Mouse (Mus musculus): ENCODE data around the gene Rps6kb1. TPM values are rescaled to one million over a fixed set of nuclear protein-coding genes. Genes with fewer than 3 reads are reported as not detected.

Gene Rps6kb1
- total and polyA plus RNA-seq, 2 experiments from 2014 or later, result 51.8 to 69.2 TPM

DNA sequence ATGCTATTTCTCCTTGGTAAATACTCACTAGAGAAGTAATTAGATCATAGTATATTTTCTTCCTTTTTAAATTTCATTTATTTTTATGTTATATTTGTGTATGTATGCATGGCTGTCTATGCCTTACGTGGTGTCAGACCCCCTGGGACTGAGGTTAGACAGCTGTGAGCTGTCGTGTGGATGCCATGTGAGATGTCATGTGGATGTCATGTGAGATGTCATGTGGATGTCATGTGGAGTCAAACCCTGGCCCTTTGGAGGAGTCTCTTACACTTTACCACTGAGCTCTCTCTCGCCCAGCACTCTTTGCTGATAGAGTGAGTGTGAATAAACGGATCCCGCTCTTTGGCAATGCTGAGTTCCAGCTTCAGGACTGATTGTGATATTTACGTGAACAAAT lies 8.9 kb upstream of the Rps6kb1 start:
- ATAC-seq, result no peak
- WGBS, result 92% methylated on average over 6 of the region's 6 CpGs
- H3K9me3 ChIP-seq (ENCODE audit: low read length), result no peaks in the 10 kb centered on the region

DNA sequence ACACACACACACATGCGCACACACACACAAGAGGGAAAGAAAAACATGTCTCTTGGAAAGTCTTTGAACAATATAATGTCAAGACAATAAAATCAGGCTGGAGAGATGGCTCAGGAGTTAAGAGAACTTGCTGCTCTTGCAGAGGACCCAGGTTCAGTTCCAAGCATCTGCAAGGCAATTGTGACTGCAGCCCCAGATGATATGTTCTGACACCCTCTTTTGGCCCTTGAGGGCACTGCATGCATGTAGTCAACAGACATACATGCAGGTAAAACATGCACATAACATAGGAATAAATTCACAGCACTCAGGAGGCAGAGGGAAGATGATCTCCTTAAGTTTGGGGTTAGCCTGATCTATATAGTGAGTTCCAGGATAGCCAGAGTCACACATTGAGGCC lies 2.8 kb upstream of the Rps6kb1 start:
- Histone ChIP-seq H3K36me3 (ENCODE audit: insufficient read depth) (no peaks in the 10 kb centered on the region), H3K27ac (ENCODE audit: low read depth, low read length) (no peak overlapping the region), H3K9me3 (ENCODE audit: low read length) (no peaks in the 10 kb centered on the region), H3K4me2 (ENCODE audit: low read depth) (no peak overlapping the region), H3K27me3 (ENCODE audit: insufficient read depth, low read length) (no peaks in the 10 kb centered on the region), H3K4me1 (ENCODE audit: insufficient read depth) (0 out of 2 replicates have a peak, but pooled peaks cover 13% of the 10 kb centered on the region), H3K9ac (no peak overlapping the region), H3K4me3 (ENCODE audit: low read depth, low read length) (no peak overlapping the region)
- 93% methylated on average over 1 of the region's 1 CpGs for WGBS
- ATAC-seq, result no peak
- no peak for TF ChIP-seq CTCF (IDR thresholded peaks at IDR 0.05; ENCODE audit: low read depth)
- no peak for DNase-seq

More for the DNA sequence above, 8.9 kb upstream of the Rps6kb1 start:
- no peaks in the 10 kb centered on the region for H3K27me3 ChIP-seq (ENCODE audit: insufficient read depth, low read length)
- no peak overlapping the region for H3K4me3 ChIP-seq (ENCODE audit: low read depth, low read length)
- no peak for DNase-seq
- H3K36me3 ChIP-seq (ENCODE audit: insufficient read depth), result peaks cover 7% of the 10 kb centered on the region
- no peak overlapping the region for H3K9ac ChIP-seq
- H3K4me1 ChIP-seq (ENCODE audit: insufficient read depth), result no peaks in the 10 kb centered on the region
- no peak overlapping the region for H3K27ac ChIP-seq (ENCODE audit: low read depth, low read length)
- no peak for TF ChIP-seq CTCF (IDR thresholded peaks at IDR 0.05; ENCODE audit: low read depth)
- no peak overlapping the region for H3K4me2 ChIP-seq (ENCODE audit: low read depth)

DNA sequence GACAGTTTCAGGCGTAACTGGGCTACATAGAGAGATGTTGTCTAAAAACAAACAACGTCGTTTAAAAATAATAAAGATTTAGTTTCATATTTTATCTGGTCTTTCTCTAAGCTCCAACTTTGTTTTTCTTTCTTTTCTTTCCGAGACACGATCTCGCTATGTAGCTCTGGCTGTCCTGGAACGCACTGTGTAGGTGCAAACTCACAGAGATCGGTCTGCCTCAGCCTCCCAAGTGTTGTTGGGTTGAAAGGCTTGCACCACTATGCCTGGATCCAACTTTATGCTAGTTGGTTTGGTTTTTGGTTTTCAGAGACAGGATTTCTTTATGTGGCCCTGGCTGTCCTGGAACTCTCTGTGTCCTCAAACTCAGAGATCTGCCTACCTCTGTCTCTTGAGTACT lies 951 bp upstream of the Rps6kb1 start:
- 0 out of 2 replicates have a peak, but pooled peaks cover 14% of the 10 kb centered on the region for H3K4me1 ChIP-seq (ENCODE audit: insufficient read depth)
- no peak overlapping the region for H3K27ac ChIP-seq (ENCODE audit: low read depth, low read length)
- no peak for ATAC-seq
- 81% methylated on average over 8 of the region's 8 CpGs for WGBS
- H3K9ac ChIP-seq, result peak overlapping the region; percentile 94; the same call in 1 of the 2 replicates
- peak overlapping the region; percentile 46 for H3K4me2 ChIP-seq (ENCODE audit: low read depth)
- H3K9me3 ChIP-seq (ENCODE audit: low read length), result no peaks in the 10 kb centered on the region
- no peak for DNase-seq
- no peaks in the 10 kb centered on the region for H3K36me3 ChIP-seq (ENCODE audit: insufficient read depth)
- TF ChIP-seq CTCF (IDR thresholded peaks at IDR 0.05; ENCODE audit: low read depth), result no peak
- H3K4me3 ChIP-seq (ENCODE audit: low read depth, low read length), result peak overlapping the region; percentile 85
- H3K27me3 ChIP-seq (ENCODE audit: insufficient read depth, low read length), result no peaks in the 10 kb centered on the region

DNA sequence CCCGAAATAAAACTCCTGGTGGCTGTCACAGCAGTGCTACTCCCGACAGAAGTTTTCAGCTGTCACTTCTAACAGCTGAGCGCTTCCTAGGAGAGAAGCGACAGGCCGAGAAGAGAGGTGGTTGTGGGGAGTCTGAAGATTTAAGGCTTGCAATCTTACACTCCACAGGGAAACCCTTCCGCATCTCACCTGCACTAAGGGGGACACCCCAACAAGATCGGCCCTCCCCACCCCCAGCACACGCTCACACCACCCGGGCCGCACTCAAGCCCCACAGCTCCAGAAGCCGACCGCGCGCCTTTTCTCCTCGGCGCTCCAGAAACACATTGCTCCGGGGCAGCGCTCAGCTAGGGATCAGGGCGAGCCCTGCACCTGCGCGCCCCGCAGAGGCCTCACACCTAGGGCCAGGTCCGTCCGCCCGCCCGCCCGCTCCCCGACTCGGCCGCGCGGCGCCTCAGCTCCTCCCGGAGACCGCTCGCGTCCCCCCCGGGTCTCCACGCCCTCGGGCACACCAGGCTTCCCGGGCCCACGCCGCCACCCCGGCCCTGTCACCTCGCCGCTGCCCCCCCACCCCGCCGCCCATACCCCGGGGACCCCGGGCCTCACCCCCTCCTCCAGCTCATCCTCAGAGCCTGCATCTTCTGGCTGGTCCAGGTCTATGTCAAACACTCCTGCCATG lies 506 bp downstream of the Rps6kb1 start:
- no peaks in the 10 kb centered on the region for H3K36me3 ChIP-seq (ENCODE audit: insufficient read depth)
- H3K4me1 ChIP-seq (ENCODE audit: insufficient read depth), result 0 out of 2 replicates have a peak, but pooled peaks cover 14% of the 10 kb centered on the region
- no peak for TF ChIP-seq CTCF (IDR thresholded peaks at IDR 0.05; ENCODE audit: low read depth)
- H3K27me3 ChIP-seq (ENCODE audit: insufficient read depth, low read length), result no peaks in the 10 kb centered on the region
- peak overlapping the region; percentile 85 for H3K4me3 ChIP-seq (ENCODE audit: low read depth, low read length)
- H3K9me3 ChIP-seq (ENCODE audit: low read length), result no peaks in the 10 kb centered on the region
- peak; percentile 66 for ATAC-seq
- peak overlapping the region; percentile 64 for H3K4me2 ChIP-seq (ENCODE audit: low read depth)
- DNase-seq, result peak; percentile 9
- peak overlapping the region; percentile 94 for H3K9ac ChIP-seq
- 8% methylated on average over 33 of the region's 50 CpGs for WGBS
- H3K27ac ChIP-seq (ENCODE audit: low read depth, low read length), result peak overlapping the region; percentile 90

DNA sequence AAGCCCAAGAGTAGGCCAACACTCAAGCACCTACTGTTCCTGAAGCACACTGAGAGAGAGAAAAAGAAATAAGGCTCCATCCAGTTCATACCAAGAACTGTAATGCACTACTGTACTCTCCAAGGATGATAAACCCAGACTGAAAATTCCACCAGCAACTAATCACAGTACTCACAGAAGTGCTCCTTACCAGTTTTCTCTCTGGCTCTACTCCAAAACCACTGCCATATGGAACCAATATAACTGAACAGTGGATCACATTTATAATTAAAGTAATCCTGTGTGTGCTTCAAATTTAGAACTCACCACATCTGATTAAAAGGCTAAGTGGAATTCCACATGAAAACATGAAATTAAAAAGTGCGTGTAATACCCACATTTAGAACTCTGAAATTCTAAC lies 1.8 kb downstream of the Rps6kb1 start:
- WGBS, result 85% methylated on average over 1 of the region's 1 CpGs
- Histone ChIP-seq H3K27me3 (ENCODE audit: insufficient read depth, low read length) (no peaks in the 10 kb centered on the region), H3K4me1 (ENCODE audit: insufficient read depth) (0 out of 2 replicates have a peak, but pooled peaks cover 14% of the 10 kb centered on the region), H3K4me3 (ENCODE audit: low read depth, low read length) (no peak overlapping the region), H3K36me3 (ENCODE audit: insufficient read depth) (no peaks in the 10 kb centered on the region), H3K9ac (no peak overlapping the region), H3K27ac (ENCODE audit: low read depth, low read length) (no peak overlapping the region), H3K4me2 (ENCODE audit: low read depth) (no peak overlapping the region), H3K9me3 (ENCODE audit: low read length) (no peaks in the 10 kb centered on the region)
- no peak for TF ChIP-seq CTCF (IDR thresholded peaks at IDR 0.05; ENCODE audit: low read depth)
- DNase-seq (no peak), ATAC-seq (no peak)

DNA sequence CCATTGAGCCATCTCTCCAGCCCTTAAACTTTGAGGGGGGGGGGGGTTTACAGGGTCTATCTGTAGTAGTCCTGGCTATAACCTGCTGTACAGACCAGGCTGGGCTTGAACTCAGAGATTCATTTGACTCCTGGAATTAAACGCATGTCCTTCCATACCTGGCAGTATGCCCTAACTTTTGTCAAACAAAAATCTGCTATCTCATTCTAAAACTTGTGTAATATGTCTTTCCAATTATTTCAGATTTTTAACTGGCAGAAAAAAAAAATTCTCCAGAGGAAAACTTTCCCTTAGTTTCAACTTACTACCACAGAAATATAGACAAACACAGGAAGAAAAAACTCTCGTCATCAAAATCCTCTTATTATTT lies 4.1 kb downstream of the Rps6kb1 start:
- Histone ChIP-seq H3K4me2 (ENCODE audit: low read depth) (no peak overlapping the region), H3K9ac (no peak overlapping the region), H3K4me1 (ENCODE audit: insufficient read depth) (0 out of 2 replicates have a peak, but pooled peaks cover 14% of the 10 kb centered on the region), H3K4me3 (ENCODE audit: low read depth, low read length) (no peak overlapping the region), H3K27me3 (ENCODE audit: insufficient read depth, low read length) (no peaks in the 10 kb centered on the region), H3K27ac (ENCODE audit: low read depth, low read length) (no peak overlapping the region), H3K9me3 (ENCODE audit: low read length) (no peaks in the 10 kb centered on the region), H3K36me3 (ENCODE audit: insufficient read depth) (no peaks in the 10 kb centered on the region)
- ATAC-seq (no peak), DNase-seq (no peak)
- WGBS, result 91% methylated on average over 2 of the region's 2 CpGs
- TF ChIP-seq CTCF (IDR thresholded peaks at IDR 0.05; ENCODE audit: low read depth), result no peak

DNA sequence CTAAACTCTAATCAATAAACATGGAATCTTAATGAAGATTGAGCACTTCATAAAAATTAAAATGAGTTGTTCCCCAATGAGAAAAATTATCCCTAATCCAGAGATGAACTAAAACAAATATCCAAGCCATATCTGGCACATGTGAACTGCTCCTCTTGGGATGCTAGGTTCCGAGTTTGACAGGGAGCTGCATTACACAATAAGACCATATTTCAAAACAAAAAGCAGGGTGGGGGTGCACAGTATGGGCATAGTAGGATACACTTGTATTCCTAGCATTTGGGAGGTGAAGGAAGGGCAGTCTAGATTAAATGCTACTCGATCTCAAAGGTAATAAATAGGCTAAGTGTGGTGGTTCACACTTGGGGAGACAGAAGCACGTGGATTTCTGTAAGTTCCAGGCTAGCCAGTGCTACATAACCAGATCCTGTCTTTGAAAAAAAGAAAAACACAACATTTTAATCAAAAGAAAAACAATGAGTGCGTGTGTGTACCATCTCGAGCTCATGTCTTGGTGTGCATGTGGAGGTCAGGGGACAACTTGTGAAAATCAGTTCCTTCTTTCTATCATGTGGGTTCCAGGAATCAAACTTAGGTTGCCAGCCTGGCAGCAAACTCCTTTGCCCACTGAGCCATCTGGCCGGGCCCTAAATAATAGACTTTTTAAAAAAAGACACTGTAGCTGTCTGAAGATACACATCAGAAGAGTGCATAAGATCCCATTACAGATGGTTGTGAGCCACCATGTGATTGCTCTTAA lies 4.7 kb downstream of the Rps6kb1 start:
- ATAC-seq (no peak), DNase-seq (no peak)
- H3K36me3 ChIP-seq (ENCODE audit: insufficient read depth), result no peaks in the 10 kb centered on the region
- no peak overlapping the region for H3K9ac ChIP-seq
- no peak overlapping the region for H3K27ac ChIP-seq (ENCODE audit: low read depth, low read length)
- no peaks in the 10 kb centered on the region for H3K27me3 ChIP-seq (ENCODE audit: insufficient read depth, low read length)
- H3K4me2 ChIP-seq (ENCODE audit: low read depth), result no peak overlapping the region
- no peak overlapping the region for H3K4me3 ChIP-seq (ENCODE audit: low read depth, low read length)
- WGBS, result 92% methylated on average over 6 of the region's 6 CpGs
- H3K9me3 ChIP-seq (ENCODE audit: low read length), result no peaks in the 10 kb centered on the region
- H3K4me1 ChIP-seq (ENCODE audit: insufficient read depth), result 0 out of 2 replicates have a peak, but pooled peaks cover 14% of the 10 kb centered on the region
- TF ChIP-seq CTCF (IDR thresholded peaks at IDR 0.05; ENCODE audit: low read depth), result no peak

Measured in forebrain, postnatal 0 days (tissue).